Mouse (Mus musculus) spleen, postnatal 10 days (tissue): ENCODE results near the gene Parp8.

Experiments
- DNase-seq, 2 experiments: peaks; one replicate each; pipeline ENCODE4 v3.0.0; 2021 to 2022; ENCODE audit warnings: low spot score in 2 of 2

Parp8 gene

DNA sequence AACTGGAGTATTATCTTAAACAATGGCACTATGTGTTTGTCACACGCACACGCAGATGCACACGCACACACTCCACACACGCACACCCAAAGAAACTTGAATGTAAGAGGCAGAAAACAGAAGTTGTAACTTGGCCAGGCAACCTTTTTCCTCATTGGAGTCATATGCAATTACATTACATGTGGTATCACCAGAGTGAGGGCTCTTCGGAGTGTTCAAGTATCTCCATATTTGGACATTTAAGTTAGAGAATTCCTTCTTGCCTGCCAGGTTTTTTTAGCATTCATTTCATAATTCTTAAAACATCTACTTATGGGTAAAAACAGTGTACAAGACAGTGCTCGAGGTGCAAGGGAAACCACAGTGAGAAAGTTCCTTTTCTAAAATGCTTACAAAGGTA, 6.7 kb downstream of the Parp8 start:
- no peak for DNase-seq

DNA sequence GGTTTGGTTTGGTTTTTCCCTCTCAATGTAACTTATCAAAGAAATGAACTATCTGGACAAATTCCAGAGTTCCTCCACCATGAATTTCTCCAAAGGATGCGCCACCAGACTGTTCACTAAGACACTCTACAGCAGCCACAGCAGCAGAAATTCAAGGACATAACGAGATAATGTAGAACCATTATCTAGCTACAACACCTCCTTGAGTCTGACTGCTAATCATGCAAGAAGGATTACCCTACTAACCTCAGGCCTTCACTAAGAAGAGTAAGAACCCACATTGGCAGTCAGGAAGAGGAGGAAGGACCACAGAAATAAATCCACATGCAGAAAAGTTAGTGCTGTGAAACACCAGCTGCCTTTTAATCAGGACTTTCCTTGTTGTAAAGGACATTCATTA, 11.8 kb downstream of the Parp8 start:
- DNase-seq = no peak

DNA sequence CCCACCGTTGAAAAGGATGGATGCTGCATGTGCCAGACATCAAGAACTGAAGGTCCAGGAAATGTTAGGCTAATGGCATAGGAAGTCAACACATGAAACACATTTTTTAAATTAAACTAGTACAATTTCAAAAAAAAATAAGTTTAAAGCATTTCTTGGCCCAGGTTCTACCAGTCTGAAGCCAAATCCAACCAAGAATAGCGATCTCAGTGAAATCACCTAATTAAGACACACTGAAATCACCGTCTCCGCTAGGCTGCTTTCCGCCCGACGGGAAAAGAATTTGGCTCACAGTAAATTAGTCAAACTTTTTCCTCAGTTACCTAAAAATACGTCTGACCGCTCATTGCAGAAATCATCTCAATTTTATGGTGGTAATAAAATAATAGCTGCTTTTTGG, 13.3 kb downstream of the Parp8 start:
- DNase-seq = no peak

DNA sequence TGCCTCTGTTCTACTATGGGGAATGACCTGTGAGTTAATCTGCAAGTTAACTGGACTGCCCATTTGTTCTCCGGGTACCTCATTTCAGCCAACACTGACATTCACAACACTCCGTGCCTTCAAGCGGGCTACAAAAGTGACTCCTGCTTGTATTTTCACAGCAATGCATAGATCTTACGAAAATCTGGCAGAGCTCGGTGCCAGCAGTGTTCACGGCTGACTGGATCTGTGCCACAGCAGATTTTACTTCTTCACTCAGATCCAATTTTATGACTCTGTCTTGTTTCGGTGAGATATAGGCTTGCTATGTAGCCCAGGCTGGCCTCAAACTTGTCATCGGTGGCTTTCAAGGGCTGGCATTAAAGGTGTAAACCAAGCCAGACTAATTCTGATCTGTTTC, 15.2 kb downstream of the Parp8 start:
- no peak for DNase-seq

DNA sequence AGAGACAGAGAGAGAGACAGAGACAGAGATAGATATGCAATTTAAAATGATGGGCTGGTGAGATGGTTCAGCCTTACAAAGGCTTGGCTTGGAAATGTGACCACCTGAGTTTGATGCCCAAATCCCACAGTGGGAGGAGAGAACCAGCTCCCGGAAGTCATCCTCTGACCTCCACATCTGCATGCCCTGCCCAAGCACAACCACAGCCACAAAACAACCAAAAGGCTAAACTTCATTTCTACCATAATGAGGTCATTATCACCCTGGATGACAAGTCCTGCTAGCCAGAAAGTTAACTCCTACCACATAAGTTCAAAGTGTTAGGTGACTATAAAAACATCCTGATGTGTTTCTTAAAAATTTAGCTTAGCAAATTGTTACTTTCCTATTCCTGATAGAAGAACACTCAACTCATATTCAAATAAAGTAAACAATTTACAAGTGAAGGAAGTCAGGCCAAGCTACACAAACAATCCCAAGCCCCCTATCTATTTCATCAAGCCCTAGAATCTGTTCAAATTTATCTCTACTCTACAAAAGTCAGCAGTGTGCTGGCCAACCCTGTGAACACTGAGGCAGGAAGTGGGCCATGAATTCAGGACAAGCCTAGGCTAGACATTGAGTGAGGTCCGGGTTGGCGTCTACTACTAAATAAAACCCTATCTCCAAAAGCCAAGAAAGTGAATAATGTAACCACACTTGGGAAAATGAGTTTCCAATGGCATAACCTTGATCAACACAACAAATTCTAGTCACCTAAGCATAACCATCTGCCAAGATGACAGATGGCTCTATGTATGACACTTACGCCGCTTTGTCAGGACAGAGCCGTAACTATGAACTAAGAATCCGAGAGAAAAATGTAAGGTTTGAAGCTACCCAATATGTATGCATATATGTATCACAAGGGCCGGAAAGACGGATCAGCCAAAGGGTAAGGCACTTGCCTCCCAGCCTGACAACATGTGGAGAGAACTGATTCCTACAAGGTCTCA, 17.0 kb downstream of the Parp8 start:
- DNase-seq = no peak

DNA sequence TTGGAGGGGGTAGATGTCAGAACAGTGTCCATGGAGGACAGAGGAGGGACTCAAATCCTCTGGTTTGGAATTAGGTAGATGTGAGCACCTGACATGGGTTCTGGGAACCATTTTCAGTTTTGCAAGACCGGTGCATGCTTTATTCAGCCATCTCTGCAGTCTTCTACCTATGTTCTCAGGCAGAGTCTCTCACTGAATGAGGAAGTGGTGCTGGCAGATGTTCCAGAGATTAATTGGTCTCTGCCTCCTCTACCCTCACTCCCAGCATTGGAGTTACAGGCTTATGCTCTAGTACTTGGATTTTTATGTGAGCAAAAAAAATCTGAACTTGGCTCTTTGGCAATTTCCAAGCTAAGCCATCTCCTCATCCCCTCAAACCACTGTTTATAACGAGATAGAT, 17.8 kb downstream of the Parp8 start:
- DNase-seq = no peak

DNA sequence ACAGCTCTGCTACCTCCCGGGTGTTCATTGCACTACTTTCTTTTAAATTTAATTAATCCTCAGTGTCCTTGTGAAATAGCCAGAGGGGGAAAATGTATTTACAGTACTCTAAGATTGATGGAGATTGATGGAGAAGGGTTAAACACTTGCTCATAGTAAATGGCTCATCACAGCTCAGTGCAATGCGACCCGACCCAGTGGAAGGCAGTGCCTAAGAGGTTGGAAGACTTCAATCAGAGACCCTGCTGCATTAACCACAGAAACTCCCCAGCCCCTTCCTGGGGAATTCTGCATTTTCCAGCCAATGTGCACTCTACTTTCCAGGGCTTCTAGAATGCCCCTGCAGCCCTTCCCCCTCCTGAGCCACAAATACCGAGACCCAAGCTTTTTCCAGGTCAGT, 18.7 kb downstream of the Parp8 start:
- no peak for DNase-seq

DNA sequence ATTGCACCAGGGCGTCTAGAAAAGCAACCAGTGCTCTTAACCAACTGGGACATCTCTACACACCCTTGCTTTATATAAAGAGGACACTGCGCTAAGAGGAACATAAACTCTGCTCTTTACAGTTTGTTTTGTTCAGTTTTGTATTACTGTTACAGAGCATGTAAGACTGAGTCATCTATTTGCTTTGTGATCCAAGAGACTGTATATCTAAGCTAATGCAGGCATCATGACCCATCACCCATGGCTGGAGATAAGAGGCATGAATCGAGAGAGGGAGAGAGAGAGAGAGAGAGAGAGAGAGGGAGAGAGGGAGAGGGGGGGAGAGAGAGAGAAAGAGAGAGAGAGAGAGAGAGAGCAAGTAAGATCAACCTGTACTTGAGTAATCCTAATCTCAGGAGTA, 24.8 kb downstream of the Parp8 start:
- no peak for DNase-seq

DNA sequence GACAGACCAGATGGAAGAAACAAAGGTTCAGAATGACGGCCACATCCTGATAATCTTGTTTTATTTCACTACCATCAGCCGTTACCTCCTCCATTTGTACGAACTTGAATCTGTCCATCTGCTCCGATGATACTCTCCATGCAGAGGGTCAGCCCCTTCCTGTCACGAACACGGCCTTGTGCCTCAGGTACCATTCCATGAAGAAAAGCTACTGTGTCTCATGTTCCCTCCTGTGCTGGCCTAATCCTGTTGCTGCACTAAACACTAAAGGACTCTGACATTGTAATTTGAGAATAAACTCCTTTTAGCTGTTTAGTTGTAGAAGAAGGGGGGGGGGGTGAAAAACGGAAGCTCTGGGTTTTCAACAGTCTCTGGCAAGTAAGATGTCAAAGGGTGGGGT, 33.8 kb downstream of the Parp8 start:
- no peak for DNase-seq

DNA sequence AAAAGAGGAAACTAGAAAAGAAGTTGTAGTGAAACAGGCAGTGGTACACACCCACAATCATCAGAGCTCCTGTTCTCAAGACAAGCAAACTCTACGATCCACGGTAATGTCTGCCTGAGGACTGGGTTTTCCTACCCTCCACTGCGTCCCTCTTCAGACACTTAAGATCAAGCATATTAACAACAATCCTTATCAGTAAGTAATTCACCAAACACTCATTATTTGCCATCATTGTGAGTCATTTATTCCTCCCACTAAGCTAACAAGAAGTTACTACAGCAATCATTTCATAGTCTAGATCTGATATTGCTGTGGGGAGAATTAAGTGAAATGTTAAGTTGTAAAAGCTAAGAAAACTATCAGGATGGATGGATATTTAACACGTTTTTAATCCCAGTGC, 35.0 kb downstream of the Parp8 start:
- no peak for DNase-seq

DNA sequence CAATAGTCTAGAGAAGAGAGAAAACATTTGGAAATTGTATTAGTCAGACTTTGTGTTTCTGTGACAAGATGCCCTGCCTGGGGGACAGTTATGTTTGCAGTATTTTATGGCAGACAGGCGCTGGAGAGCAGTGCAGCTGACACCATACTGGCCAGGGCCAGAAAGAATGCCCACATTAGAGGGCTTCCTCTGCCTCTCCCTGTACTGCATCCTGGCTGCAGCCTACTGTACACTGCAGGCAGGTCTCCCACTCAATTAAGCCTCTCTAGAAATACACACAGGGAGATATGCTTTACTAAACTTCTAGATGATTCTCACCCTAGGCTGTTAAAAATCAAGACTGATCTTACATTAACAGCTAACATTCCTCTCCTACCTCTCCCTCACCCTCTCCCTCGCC, 36.6 kb downstream of the Parp8 start:
- no peak for DNase-seq

DNA sequence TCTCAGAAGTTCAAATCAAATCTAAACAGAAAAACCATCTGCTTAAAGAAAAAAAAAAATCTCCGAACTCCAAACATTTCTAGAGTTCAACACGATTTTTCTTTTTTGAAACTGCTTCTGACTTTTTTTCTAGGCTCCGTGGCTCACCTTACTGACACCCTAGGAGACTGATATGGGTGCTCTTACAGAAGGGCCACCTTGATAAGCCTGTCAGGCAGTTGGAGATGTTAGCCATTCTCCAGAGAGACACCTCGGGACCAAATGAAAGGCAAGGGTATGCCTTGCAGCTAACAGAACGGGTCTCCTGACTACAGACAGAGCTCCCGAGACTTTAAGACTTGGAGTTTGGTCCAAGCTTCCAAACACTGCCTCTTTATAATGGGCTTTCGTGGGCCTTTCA, 37.1 kb downstream of the Parp8 start:
- DNase-seq = no peak

DNA sequence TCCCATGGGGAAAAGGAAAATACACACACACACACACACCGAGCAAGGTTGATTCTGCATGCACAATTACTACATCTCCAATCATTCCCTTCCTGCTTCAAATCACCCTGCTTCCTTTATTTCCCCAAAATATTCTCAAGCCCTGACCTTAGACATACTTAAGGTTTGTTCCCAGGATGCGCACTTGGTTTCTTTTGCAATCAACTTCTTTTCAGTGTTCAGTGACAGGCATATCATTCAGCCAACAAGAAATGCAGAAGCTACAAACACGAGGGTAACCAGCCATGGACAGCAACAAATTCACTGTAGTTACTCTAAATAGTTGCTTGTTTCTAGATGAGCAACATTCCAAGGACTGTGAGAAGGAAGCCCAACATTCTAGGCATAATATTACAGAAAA, 38.1 kb downstream of the Parp8 start:
- DNase-seq = no peak

DNA sequence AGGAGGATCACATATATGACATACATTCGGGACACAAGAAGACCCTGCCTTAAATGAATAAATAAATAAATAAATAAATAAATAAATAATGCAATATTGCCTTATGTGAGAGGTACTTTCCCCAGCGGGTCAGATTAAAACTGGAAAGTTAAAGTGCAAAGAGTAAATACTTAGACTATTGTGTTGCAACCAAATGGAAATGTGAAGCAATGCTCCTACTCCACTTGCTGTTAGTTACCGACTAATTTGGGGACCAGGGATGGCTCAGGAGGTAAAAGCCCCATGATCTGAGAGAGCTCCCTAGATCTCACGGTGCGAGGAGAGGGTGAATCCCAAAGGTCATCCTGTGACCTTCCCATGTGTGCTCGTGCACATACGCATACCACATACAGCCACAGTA, 38.7 kb downstream of the Parp8 start:
- DNase-seq = no peak

DNA sequence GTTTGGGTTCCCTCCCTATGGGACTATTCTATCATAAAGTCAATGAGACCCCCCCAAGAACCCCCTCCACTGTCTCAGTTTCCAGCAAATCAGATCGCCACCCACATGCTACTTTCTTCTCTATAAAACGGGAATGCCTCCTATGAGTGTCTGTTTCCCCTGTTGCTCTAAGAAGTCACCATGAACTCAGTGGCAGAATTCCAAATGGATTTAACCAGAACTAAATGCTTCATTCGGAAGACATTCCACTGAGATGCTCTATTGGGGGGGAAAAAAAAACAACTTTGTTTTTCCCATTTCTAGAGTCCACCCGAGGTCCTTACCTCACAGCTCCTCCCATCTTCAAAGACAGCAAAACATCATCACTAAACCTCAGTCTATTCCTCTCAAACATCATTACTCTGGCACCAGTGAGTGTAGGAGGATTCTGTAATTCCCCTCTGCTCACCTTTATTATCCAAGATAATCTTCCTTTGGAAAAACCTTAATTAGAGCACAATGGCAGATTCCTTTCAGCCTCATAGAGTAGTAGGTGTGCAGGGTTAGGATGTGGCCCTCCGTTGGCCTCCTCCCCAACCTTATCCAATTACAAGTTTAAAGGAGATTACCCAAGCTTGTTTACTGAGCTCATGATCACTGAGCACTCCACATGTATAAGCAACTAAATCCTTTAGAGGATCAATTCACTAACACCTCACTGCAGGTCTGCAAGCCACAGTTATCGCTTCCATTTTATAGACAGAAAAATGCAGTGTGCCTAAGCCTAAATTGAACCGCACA, 51.1 kb downstream of the Parp8 start:
- DNase-seq = no peak

DNA sequence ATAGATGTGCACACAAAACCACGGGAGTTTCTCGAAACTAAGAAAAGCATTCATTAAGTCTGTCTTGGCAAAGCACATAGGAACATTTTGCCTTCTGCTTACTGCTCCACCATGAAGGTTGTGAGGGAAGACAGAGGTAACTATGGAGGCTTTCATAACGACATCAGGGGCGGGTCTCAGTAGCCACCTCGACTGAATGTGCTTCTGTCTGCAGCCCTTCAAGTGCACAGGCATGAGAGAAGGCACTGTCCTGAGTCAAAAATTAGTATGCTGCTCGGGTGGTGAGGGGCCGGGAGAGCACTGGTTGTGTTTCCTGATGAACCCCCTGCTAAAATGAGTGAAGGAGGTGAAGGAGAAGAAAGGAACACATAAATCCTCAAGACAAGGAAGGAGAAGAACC, 51.8 kb downstream of the Parp8 start:
- no peak for DNase-seq

DNA sequence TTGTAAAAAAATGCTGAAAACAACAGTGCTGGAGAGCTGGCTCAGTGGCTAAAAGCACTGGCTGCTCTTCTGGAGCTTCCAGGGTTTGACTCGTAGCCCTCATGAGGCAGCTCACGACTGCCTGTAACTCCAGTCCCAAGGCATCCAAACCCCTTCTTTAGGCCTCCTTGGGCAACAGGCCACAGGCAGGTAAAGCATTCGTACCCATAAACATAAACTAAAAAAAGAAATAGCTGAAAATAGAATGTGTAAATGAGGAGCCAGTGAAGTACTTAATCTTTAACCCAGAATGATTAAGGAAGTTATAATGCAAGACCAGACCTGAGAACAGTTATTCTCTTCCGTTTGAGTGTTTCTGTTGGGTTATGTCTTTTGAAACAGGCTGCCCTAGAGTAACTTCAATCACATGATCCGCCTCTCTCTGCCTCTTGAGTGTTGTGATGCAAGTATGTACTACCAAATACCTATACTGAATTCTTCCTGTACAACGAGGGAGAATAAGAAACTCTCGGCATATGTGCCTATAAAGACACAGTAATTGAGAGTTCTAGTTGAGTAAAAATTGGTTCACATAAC, 53.2 kb downstream of the Parp8 start:
- DNase-seq = no peak

DNA sequence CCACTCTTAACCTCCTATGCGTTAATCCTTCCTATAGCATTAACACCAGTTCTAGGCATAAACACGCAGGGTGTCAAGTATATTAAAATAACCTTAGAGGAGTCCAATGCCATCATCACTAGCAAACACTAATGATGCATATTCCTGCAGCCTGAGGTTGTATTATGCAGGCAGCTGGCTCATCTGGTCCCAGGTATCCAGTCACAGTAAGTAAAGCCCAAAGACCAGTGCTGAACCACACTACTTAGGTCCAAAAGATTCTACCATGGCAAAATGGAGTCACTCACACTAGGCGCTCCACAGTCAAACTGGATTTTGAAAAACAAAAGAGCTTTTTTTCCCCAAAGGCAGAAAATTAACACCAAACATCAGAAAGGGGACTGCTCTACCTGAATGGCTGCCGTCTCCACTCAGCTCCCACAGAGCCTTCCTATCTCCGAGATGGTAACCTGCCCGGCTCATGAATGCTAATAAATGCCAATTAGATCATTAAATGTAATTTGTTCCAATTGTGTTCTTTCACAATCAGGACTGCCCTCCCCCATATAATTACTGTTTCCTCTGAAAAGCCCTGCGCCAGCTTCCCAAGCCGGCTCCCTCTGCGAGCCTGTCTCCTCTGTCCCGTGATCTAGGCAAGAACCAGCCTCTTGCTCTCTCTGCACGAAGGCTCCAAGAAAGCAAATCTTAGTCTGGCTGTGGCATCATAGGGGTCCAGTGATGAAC, 54.5 kb downstream of the Parp8 start:
- no peak for DNase-seq

DNA sequence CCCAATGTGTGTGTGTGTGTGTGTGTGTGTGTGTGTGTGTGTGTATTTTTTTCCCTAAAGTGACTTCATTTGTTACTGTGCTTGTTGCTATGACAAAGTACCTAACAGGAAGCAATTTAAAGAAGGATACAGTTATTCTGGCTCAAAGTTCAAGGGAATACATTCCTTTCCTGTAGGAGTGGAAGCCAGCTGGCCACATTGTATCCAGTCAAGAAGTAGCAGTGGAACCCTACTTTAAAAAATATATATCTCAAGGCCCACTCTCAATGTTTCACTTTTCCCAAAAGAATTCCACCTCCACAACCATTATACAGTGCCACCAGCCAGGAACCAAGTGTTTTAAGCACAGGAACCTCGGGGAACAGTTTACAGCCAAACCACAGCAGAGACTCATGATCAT, 55.7 kb downstream of the Parp8 start:
- no peak for DNase-seq

DNA sequence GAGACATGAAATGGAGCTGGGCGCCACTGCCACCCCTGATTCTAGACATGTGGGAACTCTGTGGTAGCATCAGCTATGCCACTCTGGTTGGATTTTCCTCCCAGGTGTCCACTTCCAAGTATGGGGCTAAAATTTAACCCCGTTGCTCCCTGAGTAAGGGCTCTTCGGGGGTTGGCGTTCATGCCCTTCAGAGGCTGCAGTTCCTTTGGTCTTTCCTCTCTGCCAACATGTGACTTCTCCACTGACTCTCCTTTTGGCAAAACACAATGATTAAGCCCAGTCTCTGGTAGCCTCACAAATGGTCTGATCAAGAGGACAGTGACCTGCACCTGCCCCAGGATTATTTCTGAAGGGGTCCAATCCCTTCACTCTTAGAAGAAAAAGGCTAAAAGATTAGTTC, 56.4 kb downstream of the Parp8 start:
- no peak for DNase-seq

DNA sequence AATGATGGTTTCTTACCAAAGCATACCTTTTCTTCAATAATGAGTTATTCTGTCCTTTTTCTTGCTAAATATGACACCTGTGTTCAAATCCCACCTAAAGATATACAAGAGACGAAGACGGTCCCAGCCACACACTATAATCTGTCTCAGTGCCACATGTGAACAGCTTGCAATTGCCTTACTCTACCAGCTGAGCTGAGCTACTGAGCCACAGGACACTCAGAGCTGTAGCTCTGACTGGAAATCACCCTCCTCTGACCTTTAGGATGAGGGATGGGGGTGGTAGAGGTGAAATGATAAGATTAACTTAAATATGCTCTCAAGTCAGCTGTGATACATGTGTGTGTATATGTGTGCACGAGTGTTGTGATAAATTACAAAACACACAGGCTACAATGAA, 57.9 kb downstream of the Parp8 start:
- DNase-seq = no peak
